Mouse (Mus musculus) monocyte, adult 59 days (primary cell): Measurements from ENCODE around the gene Pef1. TPM values are rescaled to one million over a fixed set of nuclear protein-coding genes. Genes with fewer than 3 reads are reported as not detected.

ENCODE experiments used
- total RNA-seq, 2 experiments: library from RNA; stranded (reverse); gene quantifications; one replicate each; pipeline ENCODE4 v1.2.4; 2023

The Pef1 gene
- 10 to 100 TPM; 27.8 to 28.3 TPM for total RNA-seq

DNA sequence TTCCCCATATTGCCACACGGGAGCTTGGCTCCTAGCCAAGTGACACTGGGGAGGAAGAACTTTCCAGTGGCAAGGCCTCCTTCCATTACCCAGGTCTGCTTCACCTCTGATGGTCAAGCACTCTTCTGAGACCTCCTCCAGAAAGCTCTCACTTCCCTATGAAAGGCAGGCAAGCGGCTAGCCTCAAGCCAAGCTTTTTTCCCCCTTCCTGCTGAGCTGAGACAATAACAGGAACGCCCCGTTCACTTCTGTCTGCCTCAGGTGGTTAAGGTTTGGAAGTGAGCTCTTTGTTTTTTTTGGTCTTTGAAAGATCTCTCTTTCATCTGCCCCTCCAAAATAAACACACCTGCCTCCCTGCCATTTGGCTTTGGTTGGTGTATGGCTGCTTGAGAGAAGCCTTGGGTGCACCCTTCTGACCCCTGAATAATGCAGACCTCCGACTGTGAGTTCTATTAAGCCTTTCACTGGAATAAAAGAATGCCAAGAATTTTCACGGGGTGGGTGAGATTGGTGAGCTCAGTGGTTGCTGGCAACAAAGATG is at the start of gene Pef1:
Pef1 (plus strand) TSS at position 448 of the 541 bp plus-strand sequence.

DNA sequence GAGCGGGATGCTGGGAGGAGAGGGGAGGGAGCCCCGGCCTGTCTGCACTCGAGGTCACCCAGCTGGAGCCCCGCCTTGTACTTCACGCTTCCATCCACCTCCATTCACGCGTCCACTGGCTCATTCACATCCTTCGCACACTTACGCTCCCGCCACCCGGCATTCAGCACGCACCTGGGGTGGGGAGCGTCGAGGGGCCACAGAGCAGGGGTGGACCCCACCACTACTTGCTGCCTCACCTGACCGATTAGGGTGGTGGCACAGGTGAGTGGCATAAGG is 36.8 kb downstream of the Pef1 start, which contains the start of gene Hcrtr1:
Hcrtr1 (minus strand) TSS at position 146 of the 279 bp plus-strand sequence.

DNA sequence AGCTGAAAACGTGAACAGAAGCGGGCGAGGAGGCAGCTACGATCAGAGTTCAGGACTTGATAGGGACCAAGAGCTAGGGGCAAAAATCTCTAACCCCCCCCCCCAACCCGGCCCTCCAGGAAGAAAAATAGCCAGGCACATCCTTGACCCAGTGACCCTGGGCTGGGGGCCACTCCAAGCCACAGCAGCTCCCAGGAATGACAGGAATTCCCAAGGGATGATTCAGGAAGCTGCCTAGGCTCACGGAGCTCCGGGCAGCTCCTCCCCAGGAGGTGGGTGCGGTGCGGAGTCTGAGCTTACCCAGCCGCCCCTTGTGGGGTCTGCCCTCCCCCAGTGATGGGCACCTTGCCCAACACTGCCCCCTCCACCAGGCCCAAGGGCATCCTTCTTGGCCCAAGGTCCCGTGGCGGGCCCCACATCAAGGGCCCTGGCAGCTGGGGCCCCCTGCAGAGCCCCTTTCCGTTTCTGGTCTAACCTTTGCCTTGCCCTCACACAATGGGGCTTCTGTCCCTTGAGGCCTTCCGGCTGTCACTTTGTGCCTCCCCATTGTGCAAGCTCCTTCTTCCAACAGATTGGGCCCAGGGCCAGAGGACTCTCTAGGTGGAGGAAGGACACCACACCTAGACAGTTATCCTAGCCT is 72.8 kb downstream of the Pef1 start, which contains the start of gene Tinagl1:
Tinagl1 (minus strand) TSS at position 51 of the 640 bp plus-strand sequence.

Other genes starting within 250 kb of the Pef1 start
- under 1 TPM; 0.55 to 0.88 TPM for gene Spocd1, start 173.3 kb upstream of the Pef1 start, total RNA-seq
- under 1 TPM in 1 of 2 experiments, not detected in 1; 0.15 TPM for gene Adgrb2, start 117.7 kb upstream of the Pef1 start, total RNA-seq
- under 1 TPM in 1 of 2 experiments, not detected in 1; 0.46 TPM for gene Col16a1, start 54.7 kb upstream of the Pef1 start, total RNA-seq
- gene Hcrtr1, start 36.8 kb downstream of the Pef1 start, total RNA-seq = not detected
- not detected for gene Tinagl1, start 72.6 kb downstream of the Pef1 start, total RNA-seq
- not detected for gene Gm853, start 119.8 kb downstream of the Pef1 start, total RNA-seq
- gene Serinc2, start 176.6 kb downstream of the Pef1 start, total RNA-seq = not detected
- gene Fabp3, start 206.0 kb downstream of the Pef1 start, total RNA-seq = not detected
- gene Gm10570, start 206.1 kb downstream of the Pef1 start, total RNA-seq = not detected